Mouse (Mus musculus): Measurements from ENCODE around the gene Ptger2.
A peak's percentile ranks its signal among the peaks of the same experiment; 100 is the strongest.
"Not testable (repeated sequence)": the region's sequence is repeated elsewhere in the genome, so short reads cannot be mapped to it uniquely, and the experiment has no call there.

The Ptger2 gene

DNA sequence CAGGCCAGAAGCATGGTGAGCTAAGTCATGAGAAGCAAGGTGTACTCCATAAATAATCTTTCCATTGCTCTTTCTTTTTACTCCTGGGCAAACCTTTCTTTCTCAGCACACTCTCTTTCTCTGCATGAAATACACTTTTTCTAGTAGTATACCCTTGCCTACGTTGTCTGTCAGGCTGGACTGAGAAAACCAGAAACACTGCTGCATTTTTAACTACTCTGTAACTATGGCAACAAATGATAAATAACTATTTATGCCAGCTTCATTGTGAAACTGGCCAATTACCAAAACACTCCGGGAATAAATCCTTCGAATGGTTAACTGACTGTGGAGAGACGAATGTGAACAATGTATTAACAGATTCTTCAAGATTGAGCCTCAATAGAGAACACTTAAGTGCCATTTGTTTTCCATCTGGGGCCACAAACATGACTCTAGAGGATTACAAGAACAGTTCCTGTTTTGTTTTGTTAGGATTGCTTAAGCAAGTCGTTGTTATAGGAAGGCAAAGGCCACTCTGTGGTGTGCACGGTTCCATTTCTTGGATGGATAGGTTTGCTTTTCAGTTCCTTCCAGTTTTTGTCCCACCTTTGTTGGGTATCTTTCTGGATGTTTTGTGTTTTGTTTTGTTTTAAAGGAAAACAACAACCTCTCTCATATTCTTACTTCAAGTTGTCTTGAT, at the start of gene Ptger2:
Ptger2 (plus strand) TSS at position 522 of the 682 bp plus-strand sequence.
- not testable (repeated sequence) for DNase-seq

DNA sequence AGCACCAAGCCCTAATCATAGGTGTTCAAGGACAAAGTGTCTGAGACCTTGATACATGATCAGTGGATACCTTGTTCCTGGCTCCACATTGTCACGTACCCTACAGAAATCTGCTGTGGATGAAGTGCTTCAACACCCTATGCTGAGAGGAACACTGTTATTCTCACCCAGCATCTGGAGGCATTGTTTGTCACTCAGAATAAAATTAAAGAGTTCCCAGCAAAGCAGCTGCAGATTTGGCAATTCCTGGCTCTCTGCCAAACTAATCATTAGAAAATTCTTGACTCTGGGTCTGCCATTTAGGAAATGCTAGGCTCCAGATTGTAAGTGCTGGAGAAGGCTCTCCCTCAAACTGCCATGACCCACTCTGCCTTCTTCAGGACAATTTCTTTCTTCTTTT, 27.2 kb upstream of the Ptger2 start:
- no peak for DNase-seq

DNA sequence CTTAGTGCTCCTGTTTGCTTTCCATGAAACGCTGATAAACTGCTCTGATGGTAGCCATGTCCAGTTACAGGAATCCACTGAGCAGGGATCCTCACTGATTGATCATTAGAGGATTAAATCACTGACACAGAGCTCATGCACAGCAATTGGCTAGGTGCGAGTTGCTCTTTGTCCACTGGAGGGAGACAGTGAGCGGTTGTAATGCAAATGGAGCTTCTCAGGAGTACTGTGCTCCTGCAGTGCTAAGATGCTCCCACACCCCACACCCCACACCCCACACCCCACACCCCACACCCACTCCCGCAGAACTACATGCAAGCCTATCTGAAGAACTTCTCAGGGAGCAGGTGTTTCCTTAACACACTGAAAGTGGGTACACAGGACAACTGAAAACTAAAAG, 10.7 kb upstream of the Ptger2 start:
- peak; percentile 28 to 47 for DNase-seq

DNA sequence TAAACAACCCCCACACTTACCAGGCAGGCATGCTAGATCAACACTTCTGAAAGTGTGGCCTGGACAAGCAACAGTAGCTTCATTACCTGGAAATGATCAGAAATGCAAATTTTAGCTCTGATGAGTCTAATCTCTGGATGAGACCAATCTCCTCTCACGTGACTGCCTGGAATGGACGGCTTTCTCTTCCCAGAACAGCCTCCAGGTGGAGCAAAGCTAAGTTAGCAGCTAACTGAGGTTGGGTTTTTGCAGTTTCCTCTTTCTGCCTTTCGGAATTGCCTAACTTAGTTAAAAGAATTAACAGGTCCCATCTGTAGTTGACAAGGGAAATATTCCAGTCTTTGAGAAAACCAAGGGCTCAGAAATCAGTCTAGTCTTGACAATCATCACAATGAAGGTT, 8.1 kb upstream of the Ptger2 start:
- no peak for DNase-seq

DNA sequence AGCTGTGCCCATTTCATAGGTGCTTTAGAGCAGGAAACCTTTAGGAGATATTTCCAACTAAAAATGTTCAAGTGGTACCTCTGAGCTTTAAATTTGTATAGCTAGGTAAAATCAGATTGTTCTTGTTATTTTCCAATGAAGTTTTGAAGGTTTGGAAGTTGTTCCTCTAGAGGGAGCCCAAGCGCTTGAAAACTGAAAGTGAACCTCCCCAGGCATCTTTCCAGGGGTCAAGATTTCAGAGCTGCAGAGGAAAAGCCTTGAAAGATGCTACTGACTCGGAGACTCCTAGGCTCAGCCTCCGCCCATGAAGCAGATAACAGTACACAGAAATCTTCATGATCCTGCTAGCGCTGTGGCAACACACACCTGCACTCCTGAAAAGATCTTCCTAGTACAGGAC, 6.5 kb upstream of the Ptger2 start:
- DNase-seq = peak in 1 of 2 experiments; percentile 10

DNA sequence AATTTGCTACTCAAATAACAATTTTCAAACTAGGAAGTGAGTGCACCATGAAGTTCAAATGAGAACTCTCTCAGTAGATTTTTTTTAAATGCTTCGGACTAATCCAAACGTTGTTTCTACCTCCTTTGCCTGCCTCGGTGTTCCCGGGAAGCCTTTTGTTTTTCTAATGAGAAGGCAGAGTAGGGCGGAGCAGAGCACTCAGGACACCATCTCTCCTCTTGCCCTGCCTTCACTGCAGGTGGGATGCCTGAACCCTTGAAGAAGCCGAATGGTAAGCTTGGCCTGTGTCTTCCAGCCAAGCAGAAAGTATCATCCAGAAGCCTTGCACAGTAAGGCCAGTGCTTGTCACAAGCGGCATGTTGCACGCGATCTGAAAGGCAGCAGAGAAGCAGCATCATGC, 3.9 kb upstream of the Ptger2 start:
- DNase-seq = no peak

DNA sequence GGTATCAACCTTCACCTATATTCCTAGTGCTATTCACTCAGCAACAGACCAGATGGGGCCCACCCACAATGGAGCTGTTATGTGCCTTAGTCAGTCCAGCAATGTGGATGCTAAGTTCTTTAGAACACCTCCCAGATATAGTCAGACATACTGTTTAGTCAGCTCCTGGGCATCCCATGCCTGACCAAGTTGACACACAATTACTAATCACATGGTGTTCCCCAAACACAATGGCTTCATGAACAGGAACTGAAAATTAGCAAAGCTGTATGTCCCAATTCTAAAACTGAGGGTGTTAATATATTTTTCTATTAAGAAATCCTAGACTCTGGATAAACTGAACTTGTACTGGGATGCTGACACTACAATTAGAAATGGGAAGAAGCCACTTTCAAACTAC, 1.7 kb upstream of the Ptger2 start:
- DNase-seq = no peak

DNA sequence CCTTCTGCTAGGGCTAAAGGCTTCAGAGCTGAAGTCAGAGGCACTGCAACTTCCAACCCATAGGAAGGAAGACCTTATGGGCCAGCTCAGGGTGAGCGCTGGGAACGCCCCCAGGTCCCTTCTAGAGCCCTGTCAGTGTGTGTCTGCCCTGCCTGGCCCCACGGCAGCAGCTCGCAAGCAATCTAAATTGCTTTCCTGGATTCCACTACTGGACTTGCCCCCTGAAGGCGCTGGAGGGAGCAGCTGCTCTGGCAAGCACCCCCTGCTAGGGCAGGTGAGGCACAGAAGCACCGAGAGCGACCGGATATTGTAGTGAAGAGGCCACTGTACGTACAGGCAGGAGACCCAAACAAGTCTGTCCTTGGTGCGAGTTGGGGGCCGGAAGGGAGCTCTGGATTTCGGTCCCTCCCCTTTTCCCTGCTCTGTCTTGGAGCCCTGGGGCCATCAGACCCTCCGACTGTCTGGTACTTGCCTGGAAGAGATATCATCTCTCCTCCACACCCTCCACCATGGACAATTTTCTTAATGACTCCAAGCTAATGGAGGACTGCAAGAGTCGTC, 541 bp downstream of the Ptger2 start:
- no peak for DNase-seq

DNA sequence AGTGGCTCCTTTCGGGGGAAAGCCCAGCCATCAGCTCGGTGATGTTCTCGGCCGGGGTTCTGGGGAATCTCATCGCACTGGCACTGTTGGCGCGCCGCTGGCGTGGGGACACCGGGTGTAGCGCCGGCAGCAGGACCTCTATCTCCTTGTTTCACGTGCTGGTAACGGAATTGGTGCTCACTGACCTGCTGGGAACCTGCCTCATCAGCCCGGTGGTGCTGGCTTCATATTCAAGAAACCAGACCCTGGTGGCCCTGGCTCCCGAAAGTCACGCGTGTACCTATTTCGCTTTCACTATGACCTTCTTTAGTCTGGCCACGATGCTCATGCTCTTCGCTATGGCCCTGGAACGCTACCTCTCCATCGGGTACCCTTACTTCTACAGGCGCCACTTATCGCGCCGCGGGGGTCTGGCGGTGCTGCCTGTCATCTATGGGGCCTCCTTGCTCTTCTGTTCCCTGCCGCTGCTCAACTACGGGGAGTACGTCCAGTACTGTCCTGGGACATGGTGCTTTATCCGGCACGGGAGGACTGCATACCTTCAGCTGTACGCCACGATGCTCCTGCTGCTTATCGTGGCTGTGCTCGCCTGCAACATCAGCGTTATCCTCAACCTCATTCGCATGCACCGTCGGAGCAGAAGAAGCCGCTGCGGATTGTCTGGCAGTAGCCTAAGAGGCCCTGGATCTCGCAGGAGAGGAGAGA, 1.2 kb downstream of the Ptger2 start:
- DNase-seq = no peak

DNA sequence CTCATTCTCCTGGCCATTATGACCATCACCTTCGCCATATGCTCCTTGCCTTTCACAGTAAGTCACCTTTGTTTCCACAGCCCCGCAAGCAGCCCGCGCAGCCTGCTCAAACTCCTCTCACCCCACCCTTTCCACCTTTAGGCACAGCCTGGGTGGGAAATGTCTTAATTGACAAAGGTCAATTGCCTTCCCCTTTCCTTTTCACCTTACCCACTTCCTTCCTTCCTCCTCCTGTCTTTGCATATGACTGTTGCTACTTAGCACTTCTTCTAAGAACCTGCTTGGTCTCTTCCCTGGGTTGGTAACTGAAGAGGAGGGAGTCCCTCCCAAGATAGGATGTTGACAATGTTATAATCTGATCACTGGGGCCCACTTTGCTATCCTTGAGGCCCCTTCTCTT, 1.8 kb downstream of the Ptger2 start:
- no peak for DNase-seq

DNA sequence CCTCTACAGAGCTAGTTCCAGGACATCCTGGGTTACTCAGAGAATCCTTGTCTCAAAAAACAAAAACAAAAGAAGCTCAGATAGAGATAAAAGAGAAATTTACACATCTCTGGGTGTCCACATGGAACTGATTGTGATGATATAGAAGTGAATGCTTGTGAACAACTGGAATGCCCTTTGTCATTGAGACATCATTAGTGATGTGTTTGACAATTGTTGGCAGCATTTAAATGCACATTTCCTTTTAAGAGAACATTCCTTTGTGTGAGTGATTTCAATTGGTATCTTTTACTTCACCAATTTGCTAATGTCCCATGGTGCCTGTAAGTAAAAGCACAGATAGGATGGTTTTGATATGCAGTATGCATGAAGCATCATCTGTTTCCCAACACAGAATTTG, 6.3 kb downstream of the Ptger2 start:
- DNase-seq = no peak

DNA sequence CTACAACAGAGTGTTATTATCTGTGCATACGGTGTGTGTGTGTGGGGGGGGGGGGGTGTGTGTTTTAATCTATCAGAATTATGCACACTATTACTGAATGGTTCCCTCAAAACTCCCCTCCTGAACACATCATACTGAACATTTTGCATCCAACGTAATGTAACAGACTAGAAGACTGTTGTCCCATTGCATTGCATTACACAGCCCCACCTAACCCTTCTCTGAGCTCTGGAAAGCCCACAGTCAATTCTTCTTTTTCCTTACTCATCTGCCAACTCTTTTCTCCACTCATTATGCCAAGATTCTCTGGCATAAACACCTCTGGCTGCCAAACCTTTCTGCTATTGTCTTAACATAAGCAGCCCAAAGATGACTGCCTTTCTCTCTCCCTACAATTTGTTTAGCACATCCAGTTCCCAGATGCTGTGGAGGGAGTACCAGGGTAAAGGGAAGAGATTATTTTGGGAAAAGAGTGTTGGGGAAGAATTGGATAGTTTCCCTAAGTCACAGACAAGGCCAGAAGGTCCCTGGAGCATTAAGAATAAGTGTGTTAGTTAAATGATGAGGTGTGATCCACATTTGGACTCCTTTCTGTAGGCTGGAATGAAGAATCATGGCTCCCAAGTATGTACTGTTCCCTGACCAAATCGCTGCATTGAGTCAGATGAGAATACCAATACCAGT, 12.2 kb downstream of the Ptger2 start:
- DNase-seq = no peak

DNA sequence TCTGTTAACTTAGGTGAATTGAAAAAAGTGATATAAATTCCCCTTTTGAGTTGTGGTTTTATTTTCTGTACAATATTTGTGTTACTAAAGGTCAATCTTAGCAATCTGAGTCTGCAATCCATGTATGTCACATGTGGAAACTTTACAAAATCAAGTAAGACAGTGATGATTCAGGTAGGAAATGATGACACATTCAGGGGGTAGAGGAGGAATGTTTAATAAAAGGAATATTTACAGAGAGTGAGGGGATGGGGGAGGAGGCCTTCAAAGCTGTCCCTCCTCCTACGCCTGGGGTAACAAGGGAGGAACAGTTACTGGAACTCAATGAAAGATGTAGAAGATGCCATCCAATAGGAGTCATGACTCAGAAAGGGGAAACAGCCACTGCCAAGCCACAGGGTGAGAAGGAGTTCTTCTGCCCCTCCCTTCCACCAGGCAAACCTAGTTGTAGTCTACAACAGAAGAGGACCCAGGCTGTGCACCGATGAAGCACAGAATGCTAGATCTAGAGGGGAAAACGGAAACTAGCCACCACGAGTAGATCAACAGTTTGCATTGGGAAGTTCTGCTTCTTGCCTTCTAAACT, 17.8 kb downstream of the Ptger2 start:
- DNase-seq = no peak

DNA sequence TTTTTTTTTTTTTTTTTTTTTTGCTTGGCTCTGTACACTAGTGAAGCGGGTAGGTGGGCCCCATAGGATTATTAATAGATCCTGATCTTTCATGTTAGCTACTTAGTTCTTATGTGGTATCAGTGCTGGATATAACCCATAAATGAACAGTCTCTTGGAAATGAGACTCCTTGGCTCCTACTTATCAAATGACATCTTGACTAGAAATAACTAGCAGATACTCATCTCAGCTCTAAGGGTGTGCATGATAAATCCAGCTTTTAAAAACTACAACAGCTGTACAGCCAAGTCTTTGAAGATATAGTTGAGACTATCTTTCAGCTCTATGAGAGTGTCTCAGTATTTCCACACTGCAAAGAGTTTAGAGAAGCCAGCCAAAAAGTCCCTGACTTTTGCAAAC, 21.2 kb downstream of the Ptger2 start:
- DNase-seq = no peak

DNA sequence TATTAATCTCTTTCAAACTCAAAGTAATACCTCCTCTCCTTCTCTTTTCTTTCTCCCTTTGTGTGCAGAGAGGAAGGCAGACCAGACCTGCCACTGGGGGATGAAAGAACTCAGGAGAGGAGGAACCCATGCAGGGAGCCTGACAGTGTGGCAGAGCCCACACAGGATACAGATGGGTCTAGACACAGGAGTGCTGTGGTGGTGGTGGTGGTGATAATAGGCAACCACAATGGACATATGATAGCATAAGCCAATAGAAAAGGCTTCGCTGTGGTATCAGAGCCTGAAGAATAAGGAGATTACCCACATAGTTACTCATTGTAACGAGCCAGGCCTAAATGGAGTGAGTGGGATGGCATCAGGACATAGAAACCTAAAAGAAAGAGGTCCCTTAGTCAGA, 23.3 kb downstream of the Ptger2 start:
- no peak for DNase-seq

DNA sequence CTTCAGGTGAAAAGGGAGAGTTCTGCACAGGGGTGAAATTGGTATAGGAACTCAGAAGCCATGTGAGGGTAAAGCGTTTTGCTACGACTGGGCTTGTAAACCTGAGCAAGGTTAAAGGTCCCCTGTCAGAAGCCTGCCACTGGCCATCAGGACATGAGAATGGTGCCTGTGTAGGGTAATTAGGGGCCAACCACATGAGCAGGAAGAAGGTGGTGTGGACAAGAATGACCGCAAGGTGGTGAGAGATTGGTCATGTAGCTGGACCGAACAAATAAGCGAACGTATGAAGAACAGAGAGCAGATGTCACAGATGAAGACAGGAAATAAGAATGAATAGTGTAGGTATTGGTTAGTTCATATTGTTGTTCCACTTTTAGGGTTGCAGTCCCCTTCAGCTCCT, 23.7 kb downstream of the Ptger2 start:
- DNase-seq = no peak

DNA sequence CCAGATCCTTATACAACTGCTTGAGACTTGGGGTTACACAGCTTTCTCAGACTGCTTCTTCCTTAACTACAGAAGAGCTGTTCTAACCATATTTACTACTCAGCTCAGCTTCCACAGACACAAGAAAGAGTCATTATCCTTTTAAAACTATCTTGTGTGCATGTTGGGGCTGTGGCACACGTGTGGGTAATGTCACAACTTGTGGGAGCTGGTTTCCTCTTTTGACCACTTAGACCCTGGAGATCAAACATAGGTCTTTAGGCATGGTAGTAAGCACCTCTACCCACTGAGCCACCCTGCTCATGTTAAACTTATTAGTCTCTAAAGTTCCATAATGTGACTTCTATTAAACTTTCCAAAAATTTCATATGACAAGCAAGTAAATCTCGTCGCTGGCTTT, 33.6 kb downstream of the Ptger2 start:
- DNase-seq = no peak

DNA sequence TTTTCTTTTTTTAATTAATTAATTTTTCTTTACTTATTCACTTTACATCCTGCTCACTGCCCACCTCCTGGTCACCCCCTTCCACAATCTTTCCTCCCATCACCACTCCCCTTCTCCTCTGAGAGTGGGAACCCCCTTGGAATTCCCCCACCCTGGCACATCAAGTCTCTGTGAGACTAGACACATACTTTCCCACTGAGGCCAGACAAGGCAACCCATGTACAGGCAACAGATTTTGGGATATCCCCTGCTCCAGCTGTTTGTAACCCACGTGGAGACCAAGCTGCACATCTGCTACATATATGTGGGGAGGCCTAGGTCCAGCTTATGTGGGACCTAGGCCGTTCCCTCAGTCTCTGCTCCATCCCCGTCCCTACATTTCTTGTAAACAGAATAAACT, 46.3 kb downstream of the Ptger2 start:
- DNase-seq = no peak

DNA sequence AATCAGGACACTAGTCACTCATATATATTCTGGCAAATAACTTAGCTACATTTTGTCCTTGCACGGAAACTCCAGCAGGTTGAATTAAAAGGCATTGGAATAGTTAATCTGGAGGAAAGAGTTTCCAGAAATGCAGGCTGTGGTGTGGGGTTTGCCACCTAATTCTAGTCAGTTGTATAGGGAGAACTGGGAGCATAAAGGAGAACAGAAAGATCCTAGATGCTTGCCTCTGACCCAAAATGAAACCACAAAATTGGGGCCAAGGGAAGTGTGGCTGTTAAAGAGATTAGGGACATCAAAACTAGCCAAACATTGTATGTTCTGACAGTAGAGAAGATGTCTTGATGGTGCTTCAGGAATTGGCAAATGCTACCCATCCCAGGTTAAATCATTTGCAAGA, 48.6 kb downstream of the Ptger2 start:
- no peak for DNase-seq

DNA sequence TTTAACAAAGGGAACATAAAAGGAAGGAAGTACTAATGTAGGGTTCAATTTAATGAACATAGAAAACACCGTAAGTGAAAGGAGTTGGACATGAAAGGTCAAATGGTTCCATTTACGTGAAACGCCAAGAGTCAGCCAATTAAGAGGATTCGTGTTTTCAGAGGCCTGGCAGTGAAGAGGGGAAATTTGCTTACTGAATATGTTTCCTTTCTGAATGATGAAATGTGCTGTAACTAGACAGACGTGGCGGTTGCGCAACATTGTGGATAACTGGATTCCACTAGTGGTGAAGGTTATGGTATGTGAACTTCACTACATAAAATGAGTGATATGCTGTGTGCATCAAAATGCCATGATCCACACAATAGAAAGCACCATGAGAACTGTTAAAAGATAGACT, 50.1 kb downstream of the Ptger2 start:
- DNase-seq = no peak

DNA sequence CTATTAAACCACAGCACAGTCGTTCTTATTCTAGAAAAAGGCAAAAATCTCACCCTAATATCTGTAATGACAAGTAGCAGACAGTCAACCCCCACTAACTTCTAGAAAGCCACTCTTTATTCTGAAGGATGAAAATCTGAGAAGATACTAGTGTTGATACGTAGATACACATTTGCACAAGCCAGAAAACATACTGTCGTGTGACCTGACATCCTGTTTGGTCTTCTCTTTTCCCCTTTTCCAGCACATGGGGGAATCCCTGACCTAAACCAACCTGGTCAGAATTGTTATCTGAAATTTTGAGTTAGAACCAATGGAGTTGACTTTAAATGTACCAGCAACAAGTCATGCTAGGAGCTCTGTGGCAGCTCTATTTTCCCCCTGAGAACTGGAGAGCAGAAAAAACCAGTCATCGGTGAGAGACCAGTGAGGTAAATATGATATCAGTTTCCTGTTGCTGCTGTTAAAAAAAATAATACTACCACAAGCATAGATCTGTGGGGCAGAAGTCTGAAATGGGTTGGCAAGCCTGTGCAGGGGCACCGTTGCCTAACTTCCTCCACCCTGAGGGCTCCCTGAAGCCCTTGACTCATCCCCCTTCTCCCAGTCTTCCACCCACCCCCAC, 53.0 kb downstream of the Ptger2 start:
- no peak for DNase-seq

DNA sequence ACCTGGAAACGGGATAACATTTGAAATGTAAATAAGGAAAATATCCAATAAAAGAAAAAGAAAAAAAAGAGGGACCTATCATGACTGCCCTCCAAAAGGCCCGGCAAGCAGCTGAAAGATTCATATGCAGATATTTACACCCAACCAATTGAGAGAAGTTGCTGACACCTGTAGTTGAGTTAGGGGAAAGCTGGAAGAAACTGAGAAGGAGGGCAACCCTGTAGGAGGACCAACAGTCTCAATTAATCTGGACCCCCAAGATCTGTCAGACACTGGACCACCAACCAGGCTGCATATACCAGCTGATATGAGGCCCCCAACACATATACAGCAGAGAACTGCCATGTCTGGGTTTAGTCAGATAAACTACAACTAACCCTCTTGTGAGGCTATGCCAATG, 60.1 kb downstream of the Ptger2 start:
- DNase-seq = no peak

Data from cerebellum, adult 18-20 months (tissue).